Mouse (Mus musculus): Measurements from ENCODE around the gene Gnat1. TPM values are rescaled to one million over a fixed set of nuclear protein-coding genes. Genes with fewer than 3 reads are reported as not detected.

The Gnat1 gene
- polyA plus RNA-seq, 1 experiment from 2014 or later, result 2.2 TPM

- peak overlapping the region; percentile 100; the same call in 1 of the 2 replicates for H3K4me2 ChIP-seq
- peak overlapping the region; percentile 60; the same call in 1 of the 2 replicates for H3K9ac ChIP-seq (replicated peaks)
- no peaks in the 10 kb centered on the region for H3K27me3 ChIP-seq
- peaks cover 25% of the 10 kb centered on the region for H3K36me3 ChIP-seq
- 73% methylated on average over 9 of the region's 9 CpGs for WGBS
- H3K9me3 ChIP-seq, result no peaks in the 10 kb centered on the region
- peaks cover 78% of the 10 kb centered on the region for H3K4me1 ChIP-seq (replicated peaks)
- ATAC-seq (ENCODE audit: insufficient number of reproducible peaks, insufficient read depth, low FRiP score, low TSS enrichment, low read depth), result no peak
- H3K27ac ChIP-seq, result peak overlapping the region; percentile 94
- H3K4me3 ChIP-seq (replicated peaks), result no peak overlapping the region
These were observed 48.1 kb downstream of the Gnat1 start for GRCm38 (mm10) chr9:107631311-107631826.

- Histone ChIP-seq H3K36me3 (peaks cover 33% of the 10 kb centered on the region), H3K9ac (replicated peaks) (peak overlapping the region; percentile 60), H3K9me3 (no peaks in the 10 kb centered on the region), H3K4me2 (peak overlapping the region; percentile 38), H3K27me3 (no peaks in the 10 kb centered on the region), H3K27ac (peak overlapping the region; percentile 94), H3K4me3 (replicated peaks) (peak overlapping the region; percentile 19), H3K4me1 (replicated peaks) (peaks cover 76% of the 10 kb centered on the region)
- 2% methylated on average over 4 of the region's 4 CpGs for WGBS
- no peak for ATAC-seq (ENCODE audit: insufficient number of reproducible peaks, insufficient read depth, low FRiP score, low TSS enrichment, low read depth)
These were observed 48.9 kb downstream of the Gnat1 start for GRCm38 (mm10) chr9:107630576-107630975.

- H3K9ac ChIP-seq (replicated peaks), result peak overlapping the region; percentile 60
- H3K27me3 ChIP-seq, result no peaks in the 10 kb centered on the region
- peaks cover 75% of the 10 kb centered on the region for H3K4me1 ChIP-seq (replicated peaks)
- H3K4me2 ChIP-seq, result peak overlapping the region; percentile 38
- ATAC-seq (ENCODE audit: insufficient number of reproducible peaks, insufficient read depth, low FRiP score, low TSS enrichment, low read depth), result no peak
- H3K27ac ChIP-seq, result peak overlapping the region; percentile 94
- peaks cover 39% of the 10 kb centered on the region for H3K36me3 ChIP-seq
- no peaks in the 10 kb centered on the region for H3K9me3 ChIP-seq
- 15% methylated on average over 14 of the region's 14 CpGs for WGBS
- peak overlapping the region; percentile 19 for H3K4me3 ChIP-seq (replicated peaks)
These were observed 49.5 kb downstream of the Gnat1 start for GRCm38 (mm10) chr9:107629901-107630425.

GRCm38 (mm10) chr9:107629411-107629730 lies 50.1 kb downstream of the Gnat1 start:
- Histone ChIP-seq H3K4me3 (replicated peaks) (no peak overlapping the region), H3K9me3 (no peaks in the 10 kb centered on the region), H3K9ac (replicated peaks) (peak overlapping the region; percentile 60), H3K27me3 (no peaks in the 10 kb centered on the region), H3K27ac (peak overlapping the region; percentile 94; the same call in 1 of the 2 replicates), H3K4me2 (peak overlapping the region; percentile 38), H3K36me3 (peaks cover 45% of the 10 kb centered on the region), H3K4me1 (replicated peaks) (peaks cover 75% of the 10 kb centered on the region)
- 40% methylated on average over 4 of the region's 4 CpGs for WGBS
- ATAC-seq (ENCODE audit: insufficient number of reproducible peaks, insufficient read depth, low FRiP score, low TSS enrichment, low read depth), result no peak

GRCm38 (mm10) chr9:107628721-107629410 lies 50.6 kb downstream of the Gnat1 start:
- H3K4me1 ChIP-seq (replicated peaks), result peaks cover 75% of the 10 kb centered on the region
- peak overlapping the region; percentile 60 for H3K9ac ChIP-seq (replicated peaks)
- no peak overlapping the region for H3K4me3 ChIP-seq (replicated peaks)
- H3K4me2 ChIP-seq, result peak overlapping the region; percentile 38
- ATAC-seq (ENCODE audit: insufficient number of reproducible peaks, insufficient read depth, low FRiP score, low TSS enrichment, low read depth), result no peak
- H3K27ac ChIP-seq, result peak overlapping the region; percentile 94
- peaks cover 50% of the 10 kb centered on the region for H3K36me3 ChIP-seq
- WGBS, result 43% methylated on average over 14 of the region's 15 CpGs
- no peaks in the 10 kb centered on the region for H3K9me3 ChIP-seq
- H3K27me3 ChIP-seq, result no peaks in the 10 kb centered on the region

- H3K9me3 ChIP-seq, result no peaks in the 10 kb centered on the region
These were observed 51.9 kb downstream of the Gnat1 start for GRCm38 (mm10) chr9:107627387-107628255.

GRCm38 (mm10) chr9:107626844-107627277 lies 52.7 kb downstream of the Gnat1 start:
- H3K9me3 ChIP-seq, result no peaks in the 10 kb centered on the region
- 0% methylated on average over 2 of the region's 2 CpGs for WGBS
- H3K4me1 ChIP-seq (replicated peaks), result peaks cover 60% of the 10 kb centered on the region
- no peaks in the 10 kb centered on the region for H3K27me3 ChIP-seq
- H3K36me3 ChIP-seq, result peaks cover 64% of the 10 kb centered on the region
- peak overlapping the region; percentile 60 for H3K9ac ChIP-seq (replicated peaks)
- peak; percentile 75 for ATAC-seq (ENCODE audit: insufficient number of reproducible peaks, insufficient read depth, low FRiP score, low TSS enrichment, low read depth)
- H3K4me3 ChIP-seq (replicated peaks), result peak overlapping the region; percentile 5; the same call in 1 of the 2 replicates
- H3K27ac ChIP-seq, result peak overlapping the region; percentile 94
- H3K4me2 ChIP-seq, result peak overlapping the region; percentile 38

More at GRCm38 (mm10) chr9:107627387-107628255, 51.9 kb downstream of the Gnat1 start:
- H3K36me3 ChIP-seq, result peaks cover 62% of the 10 kb centered on the region
- peak overlapping the region; percentile 5; the same call in 1 of the 2 replicates for H3K4me3 ChIP-seq (replicated peaks)
- H3K4me1 ChIP-seq (replicated peaks), result peaks cover 68% of the 10 kb centered on the region
- no peak for ATAC-seq (ENCODE audit: insufficient number of reproducible peaks, insufficient read depth, low FRiP score, low TSS enrichment, low read depth)
- H3K4me2 ChIP-seq, result peak overlapping the region; percentile 38
- H3K27ac ChIP-seq, result peak overlapping the region; percentile 94
- no peaks in the 10 kb centered on the region for H3K27me3 ChIP-seq
- H3K9ac ChIP-seq (replicated peaks), result peak overlapping the region; percentile 60
- 42% methylated on average over 20 of the region's 20 CpGs for WGBS

- Histone ChIP-seq H3K4me1 (replicated peaks) (peaks cover 54% of the 10 kb centered on the region), H3K36me3 (peaks cover 65% of the 10 kb centered on the region)
- 44% methylated on average over 13 of the region's 15 CpGs for WGBS
These were observed 53.2 kb downstream of the Gnat1 start for GRCm38 (mm10) chr9:107626158-107626843.

GRCm38 (mm10) chr9:107625351-107626128 lies 54.0 kb downstream of the Gnat1 start:
- H3K9me3 ChIP-seq, result no peaks in the 10 kb centered on the region
- WGBS, result 93% methylated on average over 12 of the region's 12 CpGs
- no peak overlapping the region for H3K4me2 ChIP-seq
- no peaks in the 10 kb centered on the region for H3K27me3 ChIP-seq
- ATAC-seq (ENCODE audit: insufficient number of reproducible peaks, insufficient read depth, low FRiP score, low TSS enrichment, low read depth), result no peak
- no peak overlapping the region for H3K4me3 ChIP-seq (replicated peaks)
- peaks cover 67% of the 10 kb centered on the region for H3K36me3 ChIP-seq
- H3K9ac ChIP-seq (replicated peaks), result no peak overlapping the region
- H3K4me1 ChIP-seq (replicated peaks), result peaks cover 47% of the 10 kb centered on the region
- peak overlapping the region; percentile 94; the same call in 1 of the 2 replicates for H3K27ac ChIP-seq

More at GRCm38 (mm10) chr9:107626158-107626843, 53.2 kb downstream of the Gnat1 start:
- no peaks in the 10 kb centered on the region for H3K27me3 ChIP-seq
- peak overlapping the region; percentile 5; the same call in 1 of the 2 replicates for H3K4me3 ChIP-seq (replicated peaks)
- peak overlapping the region; percentile 60 for H3K9ac ChIP-seq (replicated peaks)
- peak overlapping the region; percentile 94 for H3K27ac ChIP-seq
- ATAC-seq (ENCODE audit: insufficient number of reproducible peaks, insufficient read depth, low FRiP score, low TSS enrichment, low read depth), result no peak; the same call in 1 of the 2 replicates
- no peaks in the 10 kb centered on the region for H3K9me3 ChIP-seq
- peak overlapping the region; percentile 38 for H3K4me2 ChIP-seq

GRCm38 (mm10) chr9:107624951-107625350 lies 54.6 kb downstream of the Gnat1 start:
- H3K4me1 ChIP-seq (replicated peaks), result peaks cover 41% of the 10 kb centered on the region
- no peak overlapping the region for H3K9ac ChIP-seq (replicated peaks)
- H3K9me3 ChIP-seq, result no peaks in the 10 kb centered on the region
- H3K36me3 ChIP-seq, result peaks cover 73% of the 10 kb centered on the region
- no peaks in the 10 kb centered on the region for H3K27me3 ChIP-seq
- ATAC-seq (ENCODE audit: insufficient number of reproducible peaks, insufficient read depth, low FRiP score, low TSS enrichment, low read depth), result no peak
- H3K27ac ChIP-seq, result peak overlapping the region; percentile 53; the same call in 1 of the 2 replicates
- WGBS, result 90% methylated on average over 3 of the region's 3 CpGs
- H3K4me2 ChIP-seq, result no peak overlapping the region
- no peak overlapping the region for H3K4me3 ChIP-seq (replicated peaks)
